In genomic region chr2:172496736-172497345, GRCm38 (mm10) we compare ENCODE assay signal across 27 mouse cellular contexts. TPM values are rescaled to one million over a fixed set of nuclear protein-coding genes. Genes with fewer than 3 reads are reported as not detected.
DNase-seq lines count a peak whose midpoint lies in the region; ATAC-seq and TF ChIP-seq lines count a peak whose summit lies in the region.
"Had no signal": no experiment of that assay in that cellular context is flagged by ENCODE, and none has a peak within 500 bp of the region (broad histone marks: within the 10 kb centered on the region; RNA-seq: fewer than 3 reads in every experiment).

No protein-coding gene starts in this region.

- no peaks in the 10 kb centered on the region for H3K36me3 ChIP-seq in kidney, adult 2 months (ENCODE audit: control insufficient read depth, insufficient read depth, low read length)
- no peaks in the 10 kb centered on the region for H3K36me3 ChIP-seq in kidney, embryonic 16.5 days (ENCODE audit: insufficient read depth, low read length)
- H3K36me3 ChIP-seq in E14TG2a.4 (ENCODE audit: insufficient read depth, low read length) = no peaks in the 10 kb centered on the region
- no peaks in the 10 kb centered on the region for H3K36me3 ChIP-seq in intestine, embryonic 16.5 days (ENCODE audit: control insufficient read depth, insufficient read depth, low read length)
- H3K36me3 ChIP-seq: embryonic facial prominence, embryonic 13.5 days; forebrain, embryonic 12.5 days; heart, embryonic 10.5 days; hindbrain, embryonic 12.5 days had no signal

- TF ChIP-seq CTCF in kidney, adult 2 months (conservative IDR thresholded peaks at IDR 0.05; ENCODE audit: insufficient read depth, insufficient read length, low read depth, low read length) = no peak
- TF ChIP-seq CTCF in E14TG2a.4 (conservative IDR thresholded peaks at IDR 0.05; ENCODE audit: low read length) = no peak

- ATAC-seq in kidney, embryonic 16.5 days (ENCODE audit: low FRiP score, low TSS enrichment) = no peak
- no peak for ATAC-seq in intestine, embryonic 16.5 days
- ATAC-seq: activated CD4-positive, CD25-positive, alpha-beta regulatory T cell, adult 4 months; forebrain, embryonic 16.5 days; hindbrain, postnatal 0 days; Patski had no signal

- H3K4me3 ChIP-seq in kidney, adult 2 months (ENCODE audit: insufficient read depth, low read depth, low read length) = no peak overlapping the region
- no peak overlapping the region for H3K4me3 ChIP-seq in kidney, embryonic 16.5 days (ENCODE audit: low read length)
- peak overlapping the region; percentile 10; the same call in 1 of the 2 replicates for H3K4me3 ChIP-seq in E14TG2a.4 (replicated peaks; ENCODE audit: low read length)
- no peak overlapping the region for H3K4me3 ChIP-seq in intestine, embryonic 16.5 days (ENCODE audit: low read length)
- H3K4me3 ChIP-seq: embryonic facial prominence, embryonic 13.5 days; forebrain, embryonic 12.5 days; heart, embryonic 10.5 days; hindbrain, embryonic 12.5 days had no signal

- H3K27me3 ChIP-seq in kidney, adult 2 months (replicated peaks; ENCODE audit: control insufficient read depth, insufficient read depth, low read length) = no peaks in the 10 kb centered on the region
- H3K27me3 ChIP-seq in kidney, embryonic 16.5 days (ENCODE audit: insufficient read depth, low read length) = no peaks in the 10 kb centered on the region
- 0 out of 2 replicates have a peak, but pooled peaks cover 2% of the 10 kb centered on the region for H3K27me3 ChIP-seq in E14TG2a.4 (ENCODE audit: insufficient read depth, low read length)
- H3K27me3 ChIP-seq in intestine, embryonic 16.5 days (replicated peaks; ENCODE audit: control insufficient read depth, insufficient read depth, low read length) = no peaks in the 10 kb centered on the region
- H3K27me3 ChIP-seq: embryonic facial prominence, embryonic 13.5 days; forebrain, embryonic 12.5 days; hindbrain, embryonic 12.5 days; Patski had no signal

- H3K4me1 ChIP-seq in kidney, adult 2 months (ENCODE audit: control insufficient read depth, insufficient read depth, low read length) = no peaks in the 10 kb centered on the region
- no peaks in the 10 kb centered on the region for H3K4me1 ChIP-seq in kidney, embryonic 16.5 days (ENCODE audit: insufficient read depth, low read length)
- H3K4me1 ChIP-seq in E14TG2a.4 (replicated peaks; ENCODE audit: low read depth, low read length) = peaks cover 45% of the 10 kb centered on the region
- no peaks in the 10 kb centered on the region for H3K4me1 ChIP-seq in intestine, embryonic 16.5 days (ENCODE audit: control insufficient read depth, insufficient read depth, low read length)
- H3K4me1 ChIP-seq: embryonic facial prominence, embryonic 13.5 days; forebrain, embryonic 12.5 days; hindbrain, embryonic 12.5 days had no signal

- no peak overlapping the region for H3K4me2 ChIP-seq in kidney, embryonic 16.5 days (replicated peaks; ENCODE audit: low read depth, low read length)
- no peak overlapping the region for H3K4me2 ChIP-seq in intestine, embryonic 16.5 days (ENCODE audit: low read depth, low read length)
- H3K4me2 ChIP-seq: embryonic facial prominence, embryonic 13.5 days; forebrain, embryonic 12.5 days; hindbrain, embryonic 12.5 days had no signal

- H3K27ac ChIP-seq in kidney, adult 2 months (ENCODE audit: insufficient read depth, low read depth, low read length) = no peak overlapping the region
- no peak overlapping the region for H3K27ac ChIP-seq in kidney, embryonic 16.5 days (ENCODE audit: low read length)
- no peak overlapping the region for H3K27ac ChIP-seq in intestine, embryonic 16.5 days (ENCODE audit: low read length)
- H3K27ac ChIP-seq: embryonic facial prominence, embryonic 13.5 days; forebrain, embryonic 12.5 days; hindbrain, embryonic 12.5 days; hindbrain, postnatal 0 days had no signal

- no peak overlapping the region for H3K9ac ChIP-seq in kidney, embryonic 16.5 days (replicated peaks; ENCODE audit: low read length)
- no peak overlapping the region for H3K9ac ChIP-seq in intestine, embryonic 16.5 days (ENCODE audit: low read depth, low read length)
- H3K9ac ChIP-seq: embryonic facial prominence, embryonic 13.5 days; forebrain, embryonic 12.5 days; hindbrain, embryonic 12.5 days had no signal

- WGBS in kidney, adult 2 months = 71% methylated on average over 8 of the region's 8 CpGs
- 67% methylated on average over 8 of the region's 8 CpGs for WGBS in kidney, embryonic 16.5 days
- 73% methylated on average over 8 of the region's 8 CpGs for WGBS in intestine, embryonic 16.5 days

- no peaks in the 10 kb centered on the region for H3K9me3 ChIP-seq in kidney, embryonic 16.5 days (ENCODE audit: low read length)
- no peaks in the 10 kb centered on the region for H3K9me3 ChIP-seq in E14TG2a.4 (ENCODE audit: low read length)
- no peaks in the 10 kb centered on the region for H3K9me3 ChIP-seq in intestine, embryonic 16.5 days (ENCODE audit: control insufficient read depth, low read length)
- H3K9me3 ChIP-seq: embryonic facial prominence, embryonic 13.5 days; forebrain, embryonic 12.5 days; heart, embryonic 10.5 days; hindbrain, embryonic 12.5 days had no signal

- peak; percentile 74 for DNase-seq in adrenal gland, adult 2 months
- DNase-seq in adrenal gland, postnatal 25 days = no peak
- peak; percentile 44 for DNase-seq in kidney, adult 2 months
- peak; percentile 34 to 61 for DNase-seq in adrenal gland, postnatal 36 days
- DNase-seq in spleen, postnatal 14 days (ENCODE audit: low spot score in 2 of 2) = no peak
- DNase-seq: cerebellum, adult 18-20 months; cerebellum, adult 9-11 months; cerebellum, postnatal 36 days; gastrocnemius, postnatal 10 days; heart, adult 18-20 months; heart, postnatal 10 days; heart, postnatal 4 days had no signal

- no peak for TF ChIP-seq POLR2A in kidney, adult 2 months (IDR thresholded peaks at IDR 0.05; ENCODE audit: low read depth, low read length)

RNA-seq across cellular contexts. Expression of gene Fam209, which starts 24.5 kb away (rescaled TPM):
- total RNA-seq in adrenal gland, adult 2 months (2021) = not detected
- 0.17 and 0.31 TPM in 2 replicates for polyA plus RNA-seq in adrenal gland, adult 2 months (2012; rRNA removed)
- 0.49 TPM in 1 of 2 replicates, not detected in the other for total RNA-seq in adrenal gland, postnatal 25 days (2021)
- 0.33 TPM in 1 of 2 replicates, not detected in the other for polyA plus RNA-seq in kidney, adult 2 months (2012; rRNA removed)
- 0.64 TPM in 1 of 2 replicates, not detected in the other for polyA plus RNA-seq in kidney, embryonic 16.5 days (2015; fragmentation: Nextera tagmentation; extraction: Ambion mirVana)
- total RNA-seq in adrenal gland, postnatal 36 days (2021) = not detected
- 0.20 TPM in 1 of 2 replicates, not detected in the other for polyA plus RNA-seq in intestine, embryonic 16.5 days (2015; fragmentation: Nextera tagmentation; extraction: Ambion mirVana)
- total RNA-seq: heart, adult 18-20 months; heart, postnatal 10 days; hindbrain, postnatal 0 days had no signal
- polyA plus RNA-seq: C2C12; heart, embryonic 10.5 days; heart, embryonic 14.5 days; hindbrain, embryonic 12.5 days had no signal

RNA-seq across cellular contexts. Expression of gene Gcnt7, which starts 38.4 kb away (rescaled TPM):
- total RNA-seq in adrenal gland, adult 2 months (2021) = not detected
- not detected in 2 replicates for polyA plus RNA-seq in adrenal gland, adult 2 months (2012; rRNA removed)
- total RNA-seq in adrenal gland, postnatal 25 days (2021) = not detected in 2 replicates
- polyA plus RNA-seq in kidney, adult 2 months (2012; rRNA removed) = 0.04 TPM in 1 of 2 replicates, not detected in the other
- polyA plus RNA-seq in kidney, embryonic 16.5 days (2015; fragmentation: Nextera tagmentation; extraction: Ambion mirVana) = 1.5 and 1.8 TPM in 2 replicates
- total RNA-seq in adrenal gland, postnatal 36 days (2021) = not detected
- 0.99 and 1.0 TPM in 2 replicates for polyA plus RNA-seq in intestine, embryonic 16.5 days (2015; fragmentation: Nextera tagmentation; extraction: Ambion mirVana)
- total RNA-seq: gastrocnemius, postnatal 10 days; gastrocnemius, postnatal 4 days; heart, adult 18-20 months; heart, postnatal 10 days; heart, postnatal 4 days; hindbrain, postnatal 0 days had no signal
- polyA plus RNA-seq: frontal cortex, adult 2 months had no signal

RNA-seq across cellular contexts. Expression of gene Tfap2c, which starts 52.6 kb away (rescaled TPM):
- total RNA-seq in adrenal gland, adult 2 months (2021) = not detected
- polyA plus RNA-seq in adrenal gland, adult 2 months (2012; rRNA removed) = not detected in 2 replicates
- not detected in 2 replicates for total RNA-seq in adrenal gland, postnatal 25 days (2021)
- polyA plus RNA-seq in kidney, adult 2 months (2012; rRNA removed) = 0.04 TPM in 1 of 2 replicates, not detected in the other
- polyA plus RNA-seq in kidney, embryonic 16.5 days (2015; fragmentation: Nextera tagmentation; extraction: Ambion mirVana) = 0.52 and 0.60 TPM in 2 replicates
- total RNA-seq in adrenal gland, postnatal 36 days (2021) = not detected
- polyA plus RNA-seq in intestine, embryonic 16.5 days (2015; fragmentation: Nextera tagmentation; extraction: Ambion mirVana) = 0.04 and 0.13 TPM in 2 replicates
- total RNA-seq: gastrocnemius, postnatal 10 days; gastrocnemius, postnatal 4 days; heart, adult 18-20 months; heart, postnatal 10 days; heart, postnatal 4 days had no signal
- polyA plus RNA-seq: activated CD4-positive, CD25-positive, alpha-beta regulatory T cell, adult 4 months; heart, embryonic 14.5 days had no signal

RNA-seq across cellular contexts. Expression of gene Rtf2, which starts 56.5 kb away (rescaled TPM):
- total RNA-seq in adrenal gland, adult 2 months (2021) = 10 to 100 TPM; 73.1 to 84.2 TPM
- polyA plus RNA-seq in adrenal gland, adult 2 months (2012; rRNA removed) = 27.1 and 31.9 TPM in 2 replicates
- total RNA-seq in adrenal gland, postnatal 25 days (2021) = 75.6 and 85.2 TPM in 2 replicates
- polyA plus RNA-seq in kidney, adult 2 months (2012; rRNA removed) = 37.7 and 39.9 TPM in 2 replicates
- polyA plus RNA-seq in kidney, embryonic 16.5 days (2015; fragmentation: Nextera tagmentation; extraction: Ambion mirVana) = 81.2 and 85.3 TPM in 2 replicates
- total RNA-seq in adrenal gland, postnatal 36 days (2021) = 10 to 100 TPM; 76.2 to 86.3 TPM
- 78.1 and 79.4 TPM in 2 replicates for polyA plus RNA-seq in intestine, embryonic 16.5 days (2015; fragmentation: Nextera tagmentation; extraction: Ambion mirVana)

Comparison
In these comparisons a context has a peak if more than half of its experiments do, and no peak if none do; other contexts are left out.
1. DNase-seq: peak in adrenal gland, adult 2 months (single experiment), kidney, adult 2 months (single experiment) and adrenal gland, postnatal 36 days (2 of 2); none in adrenal gland, postnatal 25 days (single experiment) and spleen, postnatal 14 days (0 of 2).